Mouse (Mus musculus) liver, embryonic 14.5 days (tissue): ENCODE measurements around the gene 4931440F15Rik.

ENCODE experiments used
- CTCF ChIP-seq: IDR thresholded peaks from 2 replicates; pipeline ENCODE4 v1.5.1; 2016; ENCODE audit warnings: antibody characterized with exemption, low read depth, control low read depth
- EP300 ChIP-seq: IDR thresholded peaks from 2 replicates; pipeline ENCODE4 v1.6.1; 2016; ENCODE audit warnings: antibody characterized with exemption, low read depth

DNA sequence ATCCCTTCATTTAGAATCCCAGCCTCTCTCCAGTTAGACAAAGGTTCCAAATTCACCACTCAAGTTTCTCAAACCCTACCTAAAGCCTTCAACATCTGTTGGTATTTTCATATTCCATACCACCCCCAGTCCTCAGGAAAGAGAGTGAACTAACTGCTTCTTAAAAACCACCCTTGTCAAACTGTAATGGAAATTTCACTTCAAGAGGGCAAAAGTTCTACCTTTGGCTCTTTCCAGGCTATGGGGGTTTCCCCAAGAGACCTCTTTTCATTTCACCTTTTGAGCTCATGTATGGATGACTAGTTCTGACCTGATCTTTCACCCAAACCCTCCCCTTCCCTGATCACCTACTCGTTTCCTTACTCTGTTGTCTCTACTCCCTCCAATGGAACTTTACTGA lies 25.6 kb downstream of the 4931440F15Rik start:
- TF ChIP-seq CTCF (no peak), EP300 (no peak)
